Mouse (Mus musculus) spleen, adult 2 months (tissue): ENCODE results near the gene Kcnq5.

Experiments
- CTCF ChIP-seq: fragments of 200-500 bp; IDR thresholded peaks from 2 replicates; pipeline ENCODE4 v1.5.1; 2011; ENCODE audit warnings: mild to moderate bottlenecking, inconsistent platforms; ENCODE audit not compliant: insufficient read depth, insufficient read length, insufficient replicate concordance; ENCODE audit errors: extremely low read depth
- POLR2A ChIP-seq: fragments of 200-500 bp; IDR thresholded peaks from 2 replicates; pipeline ENCODE4 v1.6.1; 2011; ENCODE audit warnings: low read depth, low read length, inconsistent platforms

DNA sequence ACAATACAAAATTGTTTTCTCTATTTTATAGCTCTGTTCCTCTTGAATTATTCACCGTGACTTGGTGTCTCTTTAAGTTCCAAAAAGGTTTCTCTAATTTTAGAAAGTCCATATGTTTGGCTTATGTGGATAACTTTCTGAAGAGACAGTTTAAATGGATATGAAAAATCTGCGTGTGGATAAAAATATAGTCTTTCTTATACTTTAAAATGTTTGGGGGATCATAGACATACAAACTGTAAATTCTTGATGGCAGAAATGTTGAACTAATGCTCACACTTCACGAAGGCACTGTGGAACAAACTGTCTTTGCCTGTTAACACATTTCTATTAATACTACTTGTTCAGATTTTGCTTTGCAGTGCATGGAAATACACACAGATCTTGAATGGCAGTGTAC is 277.3 kb downstream of the Kcnq5 start:
- TF ChIP-seq CTCF (no peak), POLR2A (no peak)
